Mouse (Mus musculus): ENCODE data around the gene Isl1.

The Isl1 gene

GRCm38 (mm10) chr13:116295401-116295800, 14.1 kb downstream of the Isl1 start:
- no peak for DNase-seq (ENCODE audit: low read depth, low spot score)

- DNase-seq (ENCODE audit: low read depth, low spot score), result no peak
Measured at GRCm38 (mm10) chr13:116294734-116295133, 14.8 kb downstream of the Isl1 start.

- DNase-seq (ENCODE audit: low read depth, low spot score), result no peak
Measured at GRCm38 (mm10) chr13:116294151-116294461, 15.4 kb downstream of the Isl1 start.

- DNase-seq (ENCODE audit: low read depth, low spot score), result no peak
Measured at GRCm38 (mm10) chr13:116293301-116294150, 16.0 kb downstream of the Isl1 start.

GRCm38 (mm10) chr13:116289655-116290054, 19.8 kb downstream of the Isl1 start:
- no peak for DNase-seq (ENCODE audit: low read depth, low spot score)

GRCm38 (mm10) chr13:116279207-116279772, 30.2 kb downstream of the Isl1 start:
- DNase-seq (ENCODE audit: low read depth, low spot score), result no peak
